Mouse (Mus musculus): ENCODE data around the gene Primpol.
A peak's percentile ranks its signal among the peaks of the same experiment; 100 is the strongest.

- TF ChIP-seq CTCF (IDR thresholded peaks at IDR 0.05; ENCODE audit: low read depth, low read length) (peak; percentile 68), POLR2A (IDR thresholded peaks at IDR 0.05; ENCODE audit: extremely low read depth, insufficient read depth, low read length) (no peak)
These were observed 57.6 kb downstream of the Primpol start for GRCm38 (mm10) chr8:46559428-46559827.
